Mouse (Mus musculus) granulocyte monocyte progenitor cell, adult 5-6 weeks (primary cell): ENCODE measurements around the gene Arpc3. TPM values are rescaled to one million over a fixed set of nuclear protein-coding genes. Genes with fewer than 3 reads are reported as not detected.
"Not testable (repeated sequence)": the region's sequence is repeated elsewhere in the genome, so short reads cannot be mapped to it uniquely, and the experiment has no call there.

Experiments
- ATAC-seq: replicated peaks from 2 replicates; pipeline ENCODE4 v1.8.0; 2016; ENCODE audit warnings: mild to moderate bottlenecking, moderate TSS enrichment, inconsistent platforms; ENCODE audit not compliant: poor library complexity, severe bottlenecking
- total RNA-seq, 2 experiments: library from RNA; stranded (forward) in 1 of 2; stranded (reverse) in 1 of 2; fragments of 200-712, 200-1000 nt in 1 of 2; fragments of >200 nt in 1 of 2; fragmentation: Nextera tagmentation in 1 of 2; gene quantifications; 2 replicates each; pipeline ENCODE4 v1.2.3; 2014 to 2017

The Arpc3 gene
- total RNA-seq, 2 experiments from 2014 or later = 271 to 1,056 TPM

DNA sequence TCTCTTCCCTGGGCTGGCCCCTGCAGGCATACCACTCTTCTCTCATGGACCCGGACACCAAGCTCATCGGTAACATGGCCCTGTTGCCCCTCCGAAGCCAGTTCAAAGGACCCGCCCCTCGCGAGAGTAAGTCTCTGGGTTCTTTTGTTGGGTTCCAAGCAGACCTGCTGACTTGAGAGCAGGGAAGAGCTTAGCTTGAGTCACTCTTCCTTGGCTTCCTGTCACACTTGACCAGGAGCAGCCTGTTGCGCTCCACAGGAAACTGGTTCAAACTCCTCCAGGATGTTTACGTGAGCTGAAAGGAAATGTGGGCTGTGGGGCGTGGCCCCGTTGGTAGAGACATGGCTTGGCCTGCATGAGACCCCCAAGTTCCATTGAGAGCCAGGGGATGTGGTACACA, 5.1 kb downstream of the Arpc3 start:
- ATAC-seq = peak; percentile 52

DNA sequence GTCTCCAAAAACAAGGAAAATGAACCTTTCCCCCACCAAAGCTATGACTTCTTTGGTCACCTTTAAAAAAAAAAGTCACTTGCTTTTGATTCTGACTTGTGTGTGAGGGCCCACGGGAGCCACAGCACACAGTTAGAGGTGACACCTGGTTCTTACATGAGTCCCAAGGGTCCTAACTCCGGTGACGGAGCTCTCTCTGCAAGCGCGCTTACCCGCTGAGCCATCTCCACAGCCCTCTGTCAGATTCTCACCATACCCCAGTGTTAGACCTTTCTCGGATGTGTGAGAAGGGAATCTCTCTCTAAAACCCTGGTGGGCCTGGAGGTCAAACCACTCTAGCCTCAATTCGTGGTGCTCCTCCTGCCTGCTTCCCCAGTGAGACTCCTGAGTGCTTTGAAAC, 5.8 kb downstream of the Arpc3 start:
- no peak for ATAC-seq

DNA sequence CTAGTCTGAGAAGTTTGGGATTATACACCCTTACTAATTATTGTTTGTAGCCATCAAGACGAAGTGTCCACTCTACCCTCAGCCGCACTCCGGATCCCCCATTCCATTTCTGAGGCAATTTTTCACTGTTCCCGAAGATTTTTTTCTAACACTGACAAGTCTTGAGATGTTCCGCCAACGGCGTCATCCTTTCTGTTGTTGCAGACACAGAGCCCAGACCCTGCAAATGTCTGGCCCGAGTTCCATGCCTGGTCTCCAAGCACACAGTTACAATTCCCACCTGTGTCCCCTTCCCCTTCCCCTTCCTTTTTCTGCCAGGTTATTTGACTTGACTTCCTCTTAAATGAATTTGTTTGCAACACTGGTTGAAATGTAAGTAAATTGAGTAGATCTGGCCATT, 8.2 kb downstream of the Arpc3 start:
- no peak for ATAC-seq

DNA sequence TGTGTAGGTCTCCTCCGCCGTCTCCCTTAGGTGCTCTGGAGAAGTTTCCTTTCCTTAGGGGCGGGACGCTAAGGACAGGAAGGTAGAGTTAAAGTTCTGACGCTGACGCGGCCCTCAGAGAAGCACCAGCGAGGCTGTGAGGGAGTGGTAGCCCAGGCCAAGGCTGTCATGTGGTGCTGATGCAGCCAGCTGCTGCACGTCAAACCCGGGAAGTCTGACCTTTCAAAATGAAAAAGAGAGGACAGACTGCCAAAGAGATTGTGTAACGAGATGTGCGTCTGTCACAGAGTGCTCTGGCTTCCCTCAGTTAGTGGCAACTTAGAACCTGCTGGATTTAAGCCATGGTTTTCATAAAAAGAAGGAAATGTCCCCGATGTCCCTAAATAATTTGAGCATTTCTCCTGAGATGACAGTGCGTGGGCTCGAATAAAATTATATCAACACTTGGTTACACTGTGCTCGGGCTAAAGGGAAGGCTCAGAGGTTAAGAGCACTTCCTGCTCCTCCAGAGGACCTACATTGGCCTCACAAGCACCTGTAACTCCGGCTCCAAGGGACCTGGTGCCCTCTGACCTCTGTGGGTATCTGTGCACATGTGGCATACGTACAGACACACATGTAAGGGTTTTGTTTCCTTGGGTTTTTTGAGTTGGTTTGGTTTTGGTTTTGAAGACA, 9.1 kb downstream of the Arpc3 start:
- ATAC-seq = peak; percentile 34

DNA sequence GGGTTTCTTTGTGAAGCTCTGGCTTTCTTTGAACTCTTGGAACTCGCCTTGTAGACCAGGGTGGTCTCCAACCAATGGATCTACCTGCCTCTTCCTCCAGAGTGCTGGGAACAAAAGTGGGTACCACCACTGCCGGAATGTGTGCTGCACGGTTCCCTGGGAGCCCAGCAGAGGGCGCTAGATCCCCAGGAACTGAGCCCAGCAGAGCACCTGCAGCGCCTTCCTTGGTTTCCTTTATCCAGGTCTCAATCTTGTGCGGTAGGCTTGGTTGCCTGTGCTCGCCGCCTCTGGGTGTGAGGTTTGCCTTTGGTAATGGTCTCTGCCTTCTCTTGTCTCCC, 9.6 kb downstream of the Arpc3 start:
- ATAC-seq = peak; percentile 41; the same call in 1 of the 2 replicates

DNA sequence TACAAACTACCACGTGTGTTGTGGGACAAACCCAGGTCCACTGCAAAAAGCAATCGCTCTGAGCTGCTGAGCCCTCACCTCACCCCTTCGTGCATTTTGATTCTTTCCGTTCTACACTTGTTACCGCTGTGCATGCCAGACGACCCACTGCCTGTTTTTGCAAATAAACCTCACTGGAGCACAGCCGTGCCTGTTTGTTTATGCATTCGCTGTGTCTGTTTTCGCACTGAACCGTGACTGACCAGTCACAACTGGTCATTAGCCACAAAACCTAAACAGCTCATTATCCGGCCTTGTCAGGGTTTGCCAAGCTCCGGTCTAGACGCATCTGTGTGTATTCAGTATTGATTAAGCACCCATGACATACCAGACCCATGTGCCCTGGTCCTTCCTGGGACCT, 10.5 kb downstream of the Arpc3 start:
- no peak for ATAC-seq

DNA sequence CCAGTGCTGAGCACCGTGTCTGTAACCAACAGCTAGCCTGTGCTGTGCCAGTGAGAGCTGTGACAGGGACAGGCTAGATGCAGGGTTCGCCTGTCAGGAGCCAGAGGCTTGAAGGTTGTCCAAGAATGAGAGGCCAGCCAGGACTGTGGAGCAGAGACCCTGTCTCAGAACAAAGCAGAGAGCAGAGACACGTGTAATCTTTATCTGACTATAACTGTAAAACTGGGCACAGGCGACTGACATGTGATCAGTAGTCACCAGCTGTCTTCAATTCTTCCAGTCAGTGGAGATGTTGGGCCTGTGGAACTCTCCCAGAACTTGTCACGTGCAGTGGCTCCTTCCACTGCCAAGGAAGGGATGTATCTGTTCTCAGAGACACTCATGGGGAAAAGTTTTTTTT, 11.1 kb downstream of the Arpc3 start:
- no peak for ATAC-seq

DNA sequence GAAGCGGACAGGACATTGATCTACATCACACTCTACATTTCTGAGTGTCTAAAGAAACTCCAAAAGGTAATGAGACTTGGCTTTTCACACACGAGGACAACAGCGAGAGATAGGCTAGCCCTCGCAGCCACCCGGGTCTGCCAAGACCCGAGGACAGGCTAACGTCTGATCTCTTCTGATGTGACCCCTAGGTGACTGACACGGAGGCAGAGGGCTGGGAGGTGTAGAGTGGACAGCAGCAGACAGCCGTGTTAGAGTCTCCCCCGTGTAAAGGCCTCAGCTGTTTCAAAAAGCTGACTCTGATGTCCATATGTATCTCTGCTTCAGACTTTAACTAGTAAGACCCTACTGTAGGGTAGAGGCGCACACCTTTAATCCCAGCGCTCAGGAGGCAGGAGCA, 11.7 kb downstream of the Arpc3 start:
- no peak for ATAC-seq

DNA sequence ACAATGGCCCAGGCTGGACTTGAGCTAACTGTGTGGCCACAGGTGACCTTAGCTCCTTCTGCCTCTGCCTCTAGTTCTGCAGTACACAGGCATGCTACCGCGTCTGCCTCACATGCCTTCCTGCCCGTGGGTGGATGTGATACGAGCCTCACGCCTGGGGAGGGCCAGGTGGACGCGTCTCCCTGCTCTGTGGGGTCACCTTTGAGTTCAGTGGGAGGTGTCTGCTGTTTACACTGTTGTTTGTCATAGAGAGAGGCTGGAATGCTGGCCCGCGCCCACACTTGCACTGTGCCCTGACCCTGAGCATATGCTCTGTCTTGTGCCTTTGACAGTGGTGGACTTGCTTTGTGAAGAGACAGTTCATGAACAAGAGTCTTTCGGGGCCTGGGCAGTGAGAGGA, 13.9 kb downstream of the Arpc3 start:
- no peak for ATAC-seq

DNA sequence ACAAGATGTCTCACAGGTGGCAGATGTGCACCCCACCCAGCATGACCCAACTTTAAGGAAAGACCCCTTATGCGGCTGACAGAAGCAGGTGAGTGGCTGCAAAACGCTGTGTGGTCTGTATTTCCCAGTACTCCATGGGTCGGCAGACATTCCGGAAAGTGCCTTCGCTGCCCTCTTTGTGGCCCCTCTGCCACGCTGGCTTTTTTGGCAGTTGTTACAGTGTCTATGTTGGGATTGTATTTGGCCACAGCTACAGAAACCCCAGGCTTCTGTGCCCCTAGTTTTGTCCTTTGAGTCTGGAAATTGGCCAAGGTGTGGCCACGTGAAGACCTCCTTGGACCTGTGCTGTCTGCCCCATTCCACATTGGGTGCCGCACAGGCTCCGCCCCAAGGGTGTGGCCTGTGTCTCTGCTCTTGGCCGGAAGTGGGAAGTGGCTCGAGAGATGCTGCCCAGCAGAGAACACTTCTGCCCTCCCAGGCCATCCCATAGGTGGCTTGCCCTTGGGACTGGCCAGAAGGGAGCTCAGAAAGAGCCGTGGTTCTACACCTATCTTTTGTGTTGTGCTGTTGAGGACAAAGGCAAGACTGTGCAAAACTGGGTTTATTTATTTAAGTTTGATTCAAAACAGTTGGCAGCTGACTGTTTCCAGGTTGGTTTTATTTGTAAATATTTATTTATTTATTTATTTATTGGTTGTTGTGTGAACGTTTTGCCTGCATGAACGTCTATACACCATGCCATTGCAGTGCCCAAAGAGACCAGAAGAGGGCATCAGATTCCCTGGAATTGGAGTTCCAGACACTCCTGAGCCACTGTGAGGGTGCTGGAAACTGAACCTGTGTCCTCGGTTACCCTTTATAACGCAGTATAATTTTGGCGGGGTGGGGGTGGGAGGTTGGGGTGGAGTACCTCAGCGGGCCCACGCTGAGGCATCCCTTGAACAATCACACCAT, 18.3 kb downstream of the Arpc3 start:
- no peak; the same call in 1 of the 2 replicates for ATAC-seq

DNA sequence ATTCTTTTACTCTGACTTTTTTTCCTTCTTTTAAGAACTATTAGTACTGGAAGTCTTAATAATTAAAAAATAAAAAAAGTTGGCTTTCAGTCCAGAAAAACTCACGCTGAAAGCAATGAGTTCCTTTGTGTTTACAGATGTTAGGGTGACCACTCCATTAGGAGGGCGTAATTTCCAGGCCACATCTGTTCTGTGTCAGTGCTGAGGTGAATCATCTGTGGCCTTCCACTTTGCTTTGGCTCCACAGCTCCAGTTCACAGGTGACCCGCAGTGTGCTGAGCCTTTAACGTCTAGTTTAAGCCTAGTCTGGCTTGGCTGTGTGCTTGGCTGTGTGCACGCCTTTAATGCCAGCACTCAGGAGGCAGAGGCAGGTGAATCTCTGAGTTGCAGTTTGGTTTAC, 20.2 kb downstream of the Arpc3 start:
- no peak for ATAC-seq

DNA sequence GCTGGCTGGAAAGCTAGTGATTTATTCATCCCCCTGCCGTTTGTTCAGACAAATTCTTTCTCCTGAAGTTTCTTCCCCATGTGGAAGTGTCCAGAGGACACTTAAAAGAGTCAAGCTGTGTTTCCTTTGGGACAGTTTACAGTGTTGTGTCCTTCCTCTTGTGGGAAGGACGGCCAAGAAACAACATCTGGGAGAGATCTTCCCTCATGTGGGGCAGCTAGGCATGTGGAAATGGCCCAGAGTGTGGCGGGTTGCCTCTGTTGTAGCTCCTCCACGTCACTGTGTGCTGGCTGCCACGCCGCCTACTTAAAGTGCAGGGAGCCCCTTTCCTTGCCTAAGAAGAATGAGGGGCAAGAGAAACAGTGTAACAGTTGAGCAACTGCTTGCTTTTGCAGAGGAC, 21.1 kb downstream of the Arpc3 start:
- no peak for ATAC-seq

DNA sequence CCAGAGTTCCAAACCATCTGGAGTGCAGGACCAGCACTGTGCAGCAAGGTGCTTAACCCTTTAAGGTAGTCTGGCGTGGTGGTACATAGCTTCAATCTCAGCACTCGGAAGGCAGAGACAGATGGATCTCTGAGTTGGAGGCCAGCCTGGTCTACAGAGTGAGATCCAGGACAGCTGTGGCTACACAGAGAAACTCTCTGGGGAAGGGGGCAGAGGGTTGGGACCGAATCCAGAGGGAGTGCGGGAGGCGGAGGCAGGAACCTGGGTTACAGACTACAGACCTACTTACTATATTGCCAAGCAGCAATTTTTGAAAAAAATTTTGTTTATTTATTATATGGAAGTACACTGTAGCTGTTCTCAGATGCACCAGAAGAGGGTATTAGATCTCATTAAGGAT, 22.7 kb downstream of the Arpc3 start:
- ATAC-seq = no peak

DNA sequence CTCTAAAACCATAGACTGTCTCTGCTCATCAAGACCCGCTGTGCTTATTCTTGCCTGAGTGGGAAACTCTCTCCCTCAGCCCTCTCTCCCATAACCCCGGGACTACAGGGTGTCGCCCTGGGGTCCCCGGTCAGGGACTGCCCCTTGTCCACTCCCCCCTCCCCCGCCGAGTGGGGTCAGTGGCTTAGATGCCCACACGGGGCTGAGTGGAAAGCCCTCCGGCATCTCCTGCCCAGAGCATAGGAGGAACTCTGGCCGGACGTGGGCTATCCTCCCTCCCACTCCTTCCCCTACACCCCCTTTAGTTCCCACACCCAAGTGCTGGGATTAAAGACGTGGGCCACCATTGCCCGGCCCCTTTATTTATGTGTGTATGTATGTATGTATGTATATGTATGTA, 23.8 kb downstream of the Arpc3 start:
- ATAC-seq = no peak

DNA sequence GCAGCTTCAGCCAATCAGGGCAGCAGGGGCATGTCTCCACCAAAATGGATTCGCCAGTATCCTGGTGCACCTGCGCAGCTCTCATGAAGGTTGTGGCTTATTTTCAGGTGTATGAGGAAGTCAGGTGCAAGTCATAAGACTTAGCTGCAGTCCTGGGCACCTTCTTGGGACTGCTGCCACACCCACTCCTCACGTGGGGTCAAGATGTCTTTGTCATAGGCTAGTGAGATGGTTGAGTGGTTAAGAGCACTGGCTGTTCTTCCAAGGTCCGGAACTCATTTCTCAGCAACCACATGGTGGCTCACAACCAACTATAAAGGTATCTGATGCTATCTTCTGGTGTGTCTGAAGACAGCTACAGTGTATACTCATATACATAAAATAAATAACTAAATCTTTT, 29.0 kb downstream of the Arpc3 start:
- not testable (repeated sequence) for ATAC-seq

DNA sequence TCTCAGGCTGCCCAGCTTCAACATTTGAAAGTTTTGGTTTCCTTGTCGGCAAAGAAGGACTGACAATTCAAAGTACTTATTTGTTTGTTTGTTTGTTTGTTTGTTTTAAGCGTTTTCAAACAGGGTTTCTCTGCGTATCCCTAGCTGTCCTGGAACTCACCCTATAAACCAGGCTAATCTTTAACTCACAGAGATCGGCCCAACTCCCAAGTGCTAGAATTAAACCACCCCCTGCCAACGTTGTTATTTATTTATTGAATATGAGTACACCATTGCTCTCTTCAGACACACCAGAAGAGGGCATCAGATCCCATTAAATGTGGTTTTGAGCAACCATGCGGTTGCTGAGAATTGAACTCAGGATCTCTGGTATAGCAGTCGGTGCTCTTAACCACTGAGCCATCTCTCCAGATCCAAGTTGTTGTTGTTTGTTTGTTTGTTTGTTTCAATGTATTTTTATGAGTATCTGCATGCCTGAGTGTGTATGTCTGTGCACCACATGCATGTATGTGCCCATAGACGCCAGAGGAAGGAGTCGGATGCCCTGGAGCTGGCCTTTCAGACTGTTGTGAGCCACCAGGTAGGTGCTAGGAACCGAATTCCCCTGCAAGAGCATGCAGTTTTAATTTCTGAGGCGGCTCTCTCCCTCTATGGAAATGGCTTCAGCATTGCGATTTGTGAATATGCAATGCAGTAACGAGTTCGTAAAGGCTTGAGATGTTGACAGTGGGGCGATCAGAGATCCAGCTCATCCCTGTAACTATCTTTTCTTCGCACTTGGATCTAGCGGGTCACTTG, 29.8 kb downstream of the Arpc3 start, which contains the start of gene Anapc7:
Gene Anapc7 (plus strand): TSS at position 423 of the 798 bp plus-strand sequence.
- ATAC-seq = no peak; the same call in none of the 2 replicates

DNA sequence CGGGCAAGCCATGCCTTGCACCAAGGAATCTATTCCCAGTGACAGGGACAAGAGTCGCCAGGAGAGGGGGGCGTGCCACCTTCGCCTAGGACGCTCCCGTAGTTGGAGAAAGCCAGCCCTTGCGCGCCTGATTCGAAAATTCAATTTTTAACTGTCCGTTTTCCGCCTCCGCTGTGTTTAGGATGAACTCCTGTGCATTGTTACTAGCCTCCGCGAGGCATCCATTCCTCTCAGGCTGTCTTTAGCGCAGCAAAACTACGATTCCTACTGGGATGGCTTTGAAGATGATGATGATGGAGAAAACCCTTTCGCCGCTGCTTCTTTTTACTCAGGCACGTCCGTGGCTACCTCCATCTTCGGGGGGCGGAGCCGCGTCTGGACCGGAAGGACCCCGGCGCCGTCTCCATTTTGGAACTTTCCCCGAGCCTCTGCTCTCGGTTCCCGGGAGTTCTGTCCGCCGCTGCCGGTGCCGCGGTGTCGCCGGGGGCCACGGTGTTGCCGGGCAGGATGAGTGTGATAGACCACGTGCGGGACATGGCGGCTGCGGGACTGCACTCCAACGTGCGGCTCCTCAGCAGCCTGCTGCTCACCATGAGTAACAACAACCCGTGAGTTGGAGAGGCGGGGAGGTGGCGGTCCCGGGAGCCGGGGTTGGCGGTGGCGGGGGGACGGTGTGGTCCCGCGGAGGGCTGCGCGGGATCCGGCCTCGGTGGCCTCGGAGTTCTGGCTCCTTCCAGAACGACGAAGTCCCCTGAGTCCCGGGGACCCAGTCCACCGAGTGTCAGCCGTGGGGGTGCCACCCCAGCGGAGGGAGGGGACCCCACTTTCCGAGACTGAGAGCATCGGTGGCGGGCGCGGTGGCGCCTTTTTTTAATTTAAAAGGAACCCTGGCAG, 30.6 kb downstream of the Arpc3 start:
- peak; percentile 91 for ATAC-seq

DNA sequence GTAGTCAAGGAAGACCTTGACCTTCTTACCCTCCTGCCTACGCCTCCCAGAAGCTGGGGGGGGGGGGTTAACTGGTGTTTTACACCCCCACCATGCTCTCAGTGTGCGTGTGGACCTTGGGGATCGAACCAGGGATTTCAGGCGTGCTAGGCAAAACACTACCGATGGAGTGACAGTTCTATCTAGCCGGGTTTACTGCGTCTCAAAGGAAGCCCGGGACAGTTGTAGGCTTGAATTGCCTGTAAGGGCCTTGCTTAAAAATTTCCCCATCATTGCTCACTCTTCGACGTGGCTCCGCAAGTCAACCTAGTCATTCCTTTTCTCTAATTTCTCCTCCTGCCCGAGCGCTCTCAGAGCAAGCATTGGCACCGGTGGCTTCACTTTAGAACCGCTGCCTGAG, 31.4 kb downstream of the Arpc3 start:
- no peak for ATAC-seq

DNA sequence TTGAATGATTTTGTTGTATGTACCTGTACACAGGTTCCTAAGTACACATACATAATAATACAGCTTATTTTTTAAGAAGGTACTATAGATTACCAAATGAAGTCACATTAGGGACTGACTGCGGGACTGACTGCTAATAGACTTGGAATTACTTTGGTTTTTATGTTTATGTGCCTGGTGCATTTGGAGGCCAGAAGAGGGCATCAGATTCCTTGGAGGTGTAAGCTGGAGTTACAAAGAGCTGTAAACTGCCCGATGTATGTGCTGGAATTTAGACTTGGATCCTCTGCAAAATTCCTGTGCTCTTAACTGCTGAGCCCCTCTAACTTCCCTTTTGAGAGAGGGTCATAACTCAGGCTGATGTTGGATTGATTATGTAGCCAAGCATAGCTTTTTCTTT, 33.9 kb downstream of the Arpc3 start:
- ATAC-seq = no peak
